Mouse (Mus musculus) kidney, adult 2 months (tissue): ENCODE data around the gene Ino80d.
A peak's percentile ranks its signal among the peaks of the same experiment; 100 is the strongest.

Source experiments
- CTCF ChIP-seq: fragments of 200-500 bp; conservative IDR thresholded peaks from 2 replicates; pipeline ENCODE4 v1.5.1; 2011; ENCODE audit warnings: low read depth, mild to moderate bottlenecking, control low read depth, low read length, moderate library complexity, mixed read lengths; ENCODE audit not compliant: insufficient read depth, insufficient read length
- POLR2A ChIP-seq: fragments of 200-500 bp; IDR thresholded peaks from one replicate; pipeline ENCODE4 v1.6.1; 2011; ENCODE audit warnings: low read depth, low read length, control low read depth

GRCm38 (mm10) chr1:62984566-62984965, 129.9 kb downstream of the Ino80d start:
- peak; percentile 74 for TF ChIP-seq CTCF
- no peak for TF ChIP-seq POLR2A
